In the genomic region with DNA sequence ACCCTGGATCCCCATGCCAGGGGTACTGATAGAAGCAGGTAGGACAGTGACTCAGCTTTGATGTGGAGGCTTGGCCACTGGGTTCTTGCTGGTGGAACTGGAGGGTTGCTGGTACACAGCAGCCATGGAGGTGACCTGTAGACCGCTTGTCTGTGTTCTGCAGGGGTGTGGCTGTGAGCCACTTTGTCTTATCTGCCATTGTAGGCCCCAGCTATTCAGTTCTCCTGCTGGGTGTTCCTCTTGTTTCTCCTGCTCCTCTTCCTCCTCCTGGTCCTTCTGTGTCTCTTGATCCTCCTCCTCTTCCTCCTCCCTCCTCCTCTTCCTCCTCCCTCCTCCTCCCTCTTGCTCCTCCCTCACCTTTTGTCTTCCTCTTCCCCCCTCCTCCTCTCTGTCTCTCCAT, we compare ENCODE assay signal across 14 mouse cellular contexts.
DNase-seq lines count a peak whose midpoint lies in the region; ATAC-seq and TF ChIP-seq lines count a peak whose summit lies in the region.
"Had no signal": no experiment of that assay in that cellular context is flagged by ENCODE, and none has a peak within 500 bp of the region (broad histone marks: within the 10 kb centered on the region; RNA-seq: fewer than 3 reads in every experiment).

No protein-coding gene starts in this region.

- no peak for TF ChIP-seq CTCF in olfactory bulb, adult 2 months (IDR thresholded peaks at IDR 0.05; ENCODE audit: insufficient read depth, low read depth, low read length)

- H3K9ac ChIP-seq in heart, embryonic 12.5 days: peak overlapping the region; percentile 37; the same call in 1 of the 2 replicates
- no peak overlapping the region for H3K9ac ChIP-seq in midbrain, embryonic 13.5 days (replicated peaks)
- no peak overlapping the region for H3K9ac ChIP-seq in midbrain, embryonic 11.5 days (ENCODE audit: low read length)
- H3K9ac ChIP-seq in forebrain, embryonic 16.5 days (replicated peaks; ENCODE audit: low read depth, low read length): 0 out of 2 replicates have a peak overlapping the region, but pooled peaks have one; percentile 7

- 63% methylated on average over 1 of the region's 1 CpGs for WGBS in heart, embryonic 12.5 days
- 73% methylated on average over 1 of the region's 1 CpGs for WGBS in midbrain, embryonic 13.5 days
- WGBS in midbrain, embryonic 11.5 days: 67% methylated on average over 1 of the region's 1 CpGs
- WGBS in forebrain, embryonic 16.5 days: 71% methylated on average over 1 of the region's 1 CpGs
- 83% methylated on average over 1 of the region's 1 CpGs for WGBS in olfactory bulb, adult 2 months

- DNase-seq in heart, adult 11 months: no peak
- DNase-seq in midbrain, embryonic 11.5 days (ENCODE audit: low spot score, missing footprints): no peak
- DNase-seq in embryo, embryonic 10.5 days (ENCODE audit: low spot score): no peak
- DNase-seq in layer of hippocampus, adult 18-20 months (ENCODE audit: low spot score in 2 of 2): no peak
- DNase-seq: cerebellum, adult 2 months; kidney, postnatal 10 days; left cerebral cortex, postnatal 4 days; right cerebral cortex, postnatal 14 days; thymus, postnatal 14 days had no signal

- 0 out of 2 replicates have a peak overlapping the region, but pooled peaks have one; percentile 2 for H3K4me2 ChIP-seq in heart, embryonic 12.5 days
- no peak overlapping the region for H3K4me2 ChIP-seq in midbrain, embryonic 13.5 days (replicated peaks)
- no peak overlapping the region for H3K4me2 ChIP-seq in midbrain, embryonic 11.5 days
- H3K4me2 ChIP-seq in forebrain, embryonic 16.5 days (ENCODE audit: low read length): no peak overlapping the region

- no peaks in the 10 kb centered on the region for H3K27me3 ChIP-seq in heart, embryonic 12.5 days (replicated peaks)
- H3K27me3 ChIP-seq in midbrain, embryonic 13.5 days: no peaks in the 10 kb centered on the region
- H3K27me3 ChIP-seq in midbrain, embryonic 11.5 days (ENCODE audit: control insufficient read depth, insufficient read depth, low read length): no peaks in the 10 kb centered on the region
- no peaks in the 10 kb centered on the region for H3K27me3 ChIP-seq in forebrain, embryonic 16.5 days (replicated peaks; ENCODE audit: control insufficient read depth, insufficient read depth, low read length)
- H3K27me3 ChIP-seq: Patski had no signal

- TF ChIP-seq POLR2A in olfactory bulb, adult 2 months (IDR thresholded peaks at IDR 0.05; ENCODE audit: insufficient read depth, low read depth, low read length): no peak

- H3K4me3 ChIP-seq in heart, embryonic 12.5 days: no peak overlapping the region
- H3K4me3 ChIP-seq in midbrain, embryonic 13.5 days (replicated peaks): no peak overlapping the region
- no peak overlapping the region for H3K4me3 ChIP-seq in midbrain, embryonic 11.5 days (ENCODE audit: low read depth, low read length)
- H3K4me3 ChIP-seq in forebrain, embryonic 16.5 days (replicated peaks; ENCODE audit: low read length): no peak overlapping the region
- no peak overlapping the region for H3K4me3 ChIP-seq in olfactory bulb, adult 2 months (ENCODE audit: insufficient read depth, low read depth, low read length)

- peak overlapping the region; percentile 81 for H3K27ac ChIP-seq in heart, embryonic 12.5 days (ENCODE audit: poor library complexity, severe bottlenecking)
- peak overlapping the region; percentile 45 for H3K27ac ChIP-seq in midbrain, embryonic 13.5 days
- no peak overlapping the region for H3K27ac ChIP-seq in midbrain, embryonic 11.5 days (ENCODE audit: low read depth, low read length)
- H3K27ac ChIP-seq in forebrain, embryonic 16.5 days (ENCODE audit: low read length): no peak overlapping the region
- H3K27ac ChIP-seq in olfactory bulb, adult 2 months (ENCODE audit: insufficient read depth, low read depth, low read length): peak overlapping the region; percentile 66

- ATAC-seq in heart, embryonic 12.5 days (ENCODE audit: insufficient number of reproducible peaks, low FRiP score): no peak
- no peak for ATAC-seq in midbrain, embryonic 13.5 days
- no peak for ATAC-seq in midbrain, embryonic 11.5 days (ENCODE audit: low FRiP score)
- no peak for ATAC-seq in forebrain, embryonic 16.5 days
- ATAC-seq: Patski had no signal

- no peaks in the 10 kb centered on the region for H3K9me3 ChIP-seq in heart, embryonic 12.5 days (replicated peaks)
- H3K9me3 ChIP-seq in midbrain, embryonic 13.5 days: no peaks in the 10 kb centered on the region
- no peaks in the 10 kb centered on the region for H3K9me3 ChIP-seq in midbrain, embryonic 11.5 days (ENCODE audit: control insufficient read depth, low read length)
- H3K9me3 ChIP-seq in forebrain, embryonic 16.5 days (ENCODE audit: control insufficient read depth, low read length): no peaks in the 10 kb centered on the region

- H3K36me3 ChIP-seq in heart, embryonic 12.5 days: no peaks in the 10 kb centered on the region
- H3K36me3 ChIP-seq in midbrain, embryonic 13.5 days: no peaks in the 10 kb centered on the region
- H3K36me3 ChIP-seq in midbrain, embryonic 11.5 days (ENCODE audit: control insufficient read depth, insufficient read depth, low read length): no peaks in the 10 kb centered on the region
- no peaks in the 10 kb centered on the region for H3K36me3 ChIP-seq in forebrain, embryonic 16.5 days (ENCODE audit: control insufficient read depth, insufficient read depth)

- peaks cover 87% of the 10 kb centered on the region for H3K4me1 ChIP-seq in heart, embryonic 12.5 days (replicated peaks)
- peaks cover 93% of the 10 kb centered on the region for H3K4me1 ChIP-seq in midbrain, embryonic 13.5 days (replicated peaks)
- H3K4me1 ChIP-seq in midbrain, embryonic 11.5 days (ENCODE audit: control insufficient read depth, insufficient read depth, low read length): peaks cover 74% of the 10 kb centered on the region
- H3K4me1 ChIP-seq in forebrain, embryonic 16.5 days (replicated peaks; ENCODE audit: control insufficient read depth, insufficient read depth, low read length): peaks cover 87% of the 10 kb centered on the region
- peaks cover 77% of the 10 kb centered on the region for H3K4me1 ChIP-seq in olfactory bulb, adult 2 months (ENCODE audit: control insufficient read depth, insufficient read depth, low read length)

Comparison
In these comparisons a context has a peak if more than half of its experiments do, and no peak if none do; other contexts are left out.
1. H3K27ac ChIP-seq: peak in heart, embryonic 12.5 days (single experiment), midbrain, embryonic 13.5 days (single experiment) and olfactory bulb, adult 2 months (single experiment); none in midbrain, embryonic 11.5 days (single experiment) and forebrain, embryonic 16.5 days (single experiment).
2. H3K9ac ChIP-seq: peak in heart, embryonic 12.5 days (single experiment) and forebrain, embryonic 16.5 days (single experiment); none in midbrain, embryonic 13.5 days (single experiment) and midbrain, embryonic 11.5 days (single experiment).